Mouse (Mus musculus) bone marrow, adult 2 months (tissue): ENCODE measurements around the gene Hoxb3. TPM values are rescaled to one million over a fixed set of nuclear protein-coding genes. Genes with fewer than 3 reads are reported as not detected.

ENCODE experiments used
- H3K27ac ChIP-seq: fragments of 200-500 bp; 2 replicates; pipeline ENCODE4 v1.5.1; 2012; ENCODE audit warnings: low read depth, mild to moderate bottlenecking, control low read depth, inconsistent platforms, low read length; ENCODE audit not compliant: control insufficient read depth, poor library complexity, insufficient read depth
- H3K4me1 ChIP-seq: fragments of 200-500 bp; 2 replicates; pipeline ENCODE4 v1.6.1; 2011; ENCODE audit warnings: low read length; ENCODE audit not compliant: control insufficient read depth, insufficient read depth
- H3K4me3 ChIP-seq: fragments of 200-500 bp; replicated peaks from 2 replicates; pipeline ENCODE3; 2011; ENCODE audit warnings: mild to moderate bottlenecking, low read depth, low read length, control low read depth; ENCODE audit not compliant: control insufficient read depth
- CTCF ChIP-seq: fragments of 200-500 bp; IDR thresholded peaks from 2 replicates; pipeline ENCODE4 v1.5.1; 2011; ENCODE audit warnings: low read length, control low read depth; ENCODE audit not compliant: control insufficient read depth, insufficient read depth
- POLR2A ChIP-seq: fragments of 200-500 bp; IDR thresholded peaks from 2 replicates; pipeline ENCODE4 v1.6.1; 2011; ENCODE audit warnings: low read depth, mild to moderate bottlenecking, control low read depth, low read length, borderline replicate concordance; ENCODE audit not compliant: control insufficient read depth
- WGBS: fragments of 180-500 bp; shearing (Covaris S2); methylation state at CpG from one replicate; pipeline ENCODE4 v1.1.7; 2018; 5-methylcytosine and 5-hydroxymethylcytosine counted together
- polyA plus RNA-seq: library from polyadenylated mRNA; stranded (reverse); fragments of >200 nt; gene quantifications from 2 replicates; pipeline ENCODE4 v1.2.4, GENCODE M21; 2011; ENCODE audit warnings: low replicate concordance; ENCODE audit not compliant: missing spikeins, insufficient read depth, insufficient read length

Gene Hoxb3
- polyA plus RNA-seq, 1 experiment = 1.0 TPM

GRCm38 (mm10) chr11:96293302-96293921 is 29.7 kb upstream of the Hoxb3 start:
- no peak overlapping the region for H3K4me3 ChIP-seq
- H3K27ac ChIP-seq = no peak overlapping the region
- no peaks in the 10 kb centered on the region for H3K4me1 ChIP-seq
- TF ChIP-seq POLR2A = no peak
- TF ChIP-seq CTCF = no peak
- 1% methylated on average over 22 of the region's 22 CpGs for WGBS

DNA sequence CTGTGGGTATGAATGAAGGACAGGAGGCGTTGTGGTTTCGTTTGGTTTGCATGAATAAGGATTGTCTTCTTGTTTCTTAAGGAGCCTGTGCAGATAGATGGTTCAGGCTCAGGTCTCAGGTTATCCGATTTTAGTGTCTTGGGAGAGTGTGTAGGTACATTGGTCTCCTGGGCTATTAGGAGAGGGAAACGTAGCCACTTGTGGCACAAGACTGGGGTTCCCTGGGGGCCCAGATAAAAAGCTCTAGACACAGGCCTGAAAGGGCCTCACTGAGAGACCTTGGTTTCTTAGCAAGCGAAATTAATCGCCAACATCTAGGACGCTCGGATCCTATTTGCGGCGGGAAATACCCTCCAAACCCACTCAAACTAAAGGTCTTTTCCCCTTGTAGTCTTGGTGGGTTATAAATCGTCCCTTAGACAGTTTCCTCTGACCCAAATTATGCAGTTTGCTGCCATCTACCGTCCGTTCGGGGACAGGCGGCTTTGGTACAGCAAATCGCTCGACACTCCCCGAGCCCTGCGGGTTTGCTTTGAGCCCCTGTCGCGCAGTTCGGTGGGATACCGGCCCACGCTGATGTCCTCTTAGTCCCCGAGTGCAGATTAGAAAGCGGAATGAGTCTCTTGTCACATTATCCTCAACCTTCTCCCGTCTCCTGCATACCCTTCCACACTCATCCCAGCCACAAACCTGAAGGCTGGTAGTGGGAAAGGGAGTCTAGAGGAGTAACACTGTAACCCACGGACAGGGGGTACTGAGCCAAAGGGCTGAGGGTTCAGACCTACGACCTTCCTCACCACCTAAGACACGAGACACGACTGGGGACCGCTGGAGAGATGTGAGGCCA is 28.7 kb upstream of the Hoxb3 start:
- TF ChIP-seq POLR2A = no peak
- peak; percentile 62 for TF ChIP-seq CTCF
- under 1% methylated on average over 32 of the region's 32 CpGs for WGBS
- no peak overlapping the region for H3K27ac ChIP-seq
- no peaks in the 10 kb centered on the region for H3K4me1 ChIP-seq
- H3K4me3 ChIP-seq = no peak overlapping the region

DNA sequence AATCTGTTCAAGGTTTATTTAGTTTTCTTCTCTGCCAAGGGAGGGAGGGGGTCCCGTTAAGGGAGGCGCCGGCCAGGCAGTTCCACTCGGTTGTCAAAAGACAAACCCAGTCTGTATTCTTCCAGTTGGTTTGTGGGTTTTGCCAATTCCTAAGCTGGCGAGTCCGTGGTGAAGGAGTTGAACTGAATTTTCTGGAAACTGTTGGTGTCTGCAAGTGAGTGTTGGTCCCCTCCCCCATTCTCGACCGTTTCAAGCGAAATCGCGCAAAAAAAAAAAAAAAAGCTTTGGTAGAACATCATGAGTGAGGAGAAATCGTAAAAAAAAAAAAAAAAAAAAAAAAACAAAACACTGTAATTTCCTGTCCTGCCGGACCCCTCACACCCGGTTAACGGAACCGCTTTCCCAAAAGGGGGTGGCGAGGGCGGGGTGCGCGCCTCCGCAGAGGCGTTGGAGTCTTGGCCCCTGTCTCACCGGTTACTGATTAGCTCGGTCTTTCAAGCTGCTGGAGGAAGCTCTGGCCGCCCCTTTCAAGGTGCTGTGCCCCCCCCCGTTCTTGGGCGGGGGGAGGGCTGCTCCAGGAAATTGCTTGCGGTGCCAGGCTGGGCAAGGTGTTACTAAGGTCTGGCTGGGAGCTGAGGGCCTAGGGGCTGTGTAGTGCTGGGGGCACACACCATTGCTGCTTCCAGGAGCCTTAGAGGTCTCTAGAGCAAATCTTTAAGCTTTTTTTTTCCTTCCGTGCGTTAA is 27.9 kb upstream of the Hoxb3 start:
- WGBS = under 1% methylated on average over 30 of the region's 30 CpGs
- no peaks in the 10 kb centered on the region for H3K4me1 ChIP-seq
- TF ChIP-seq POLR2A (no peak), CTCF (no peak)
- H3K27ac ChIP-seq = no peak overlapping the region
- no peak overlapping the region for H3K4me3 ChIP-seq

GRCm38 (mm10) chr11:96296997-96297396 is 26.1 kb upstream of the Hoxb3 start:
- Histone ChIP-seq H3K4me3 (no peak overlapping the region), H3K27ac (no peak overlapping the region), H3K4me1 (no peaks in the 10 kb centered on the region)
- TF ChIP-seq CTCF = no peak
- TF ChIP-seq POLR2A = no peak
- WGBS = 69% methylated on average over 2 of the region's 2 CpGs

DNA sequence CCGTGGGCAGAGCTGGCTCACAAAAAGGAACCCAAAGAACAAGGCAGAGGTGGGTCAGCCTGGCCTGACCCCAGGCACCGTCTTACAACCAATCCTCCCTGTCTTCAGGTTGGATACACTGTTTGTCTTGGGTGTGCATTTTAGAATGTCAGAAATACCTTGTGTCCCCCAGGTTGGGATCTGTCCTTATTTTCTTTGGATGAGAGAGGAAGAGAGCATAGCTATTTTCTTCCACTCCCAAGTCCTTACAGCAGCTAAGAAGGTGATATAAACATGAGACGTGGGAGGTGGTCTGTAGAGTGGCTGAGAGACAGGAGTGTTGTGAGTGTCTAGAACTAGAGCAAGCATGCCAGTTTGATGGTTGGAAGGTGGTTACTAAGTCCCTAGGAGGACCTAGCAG is 25.7 kb upstream of the Hoxb3 start:
- TF ChIP-seq POLR2A (no peak), CTCF (no peak)
- Histone ChIP-seq H3K4me3 (no peak overlapping the region), H3K4me1 (no peaks in the 10 kb centered on the region), H3K27ac (no peak overlapping the region)
- WGBS = 68% methylated on average over 3 of the region's 3 CpGs

DNA sequence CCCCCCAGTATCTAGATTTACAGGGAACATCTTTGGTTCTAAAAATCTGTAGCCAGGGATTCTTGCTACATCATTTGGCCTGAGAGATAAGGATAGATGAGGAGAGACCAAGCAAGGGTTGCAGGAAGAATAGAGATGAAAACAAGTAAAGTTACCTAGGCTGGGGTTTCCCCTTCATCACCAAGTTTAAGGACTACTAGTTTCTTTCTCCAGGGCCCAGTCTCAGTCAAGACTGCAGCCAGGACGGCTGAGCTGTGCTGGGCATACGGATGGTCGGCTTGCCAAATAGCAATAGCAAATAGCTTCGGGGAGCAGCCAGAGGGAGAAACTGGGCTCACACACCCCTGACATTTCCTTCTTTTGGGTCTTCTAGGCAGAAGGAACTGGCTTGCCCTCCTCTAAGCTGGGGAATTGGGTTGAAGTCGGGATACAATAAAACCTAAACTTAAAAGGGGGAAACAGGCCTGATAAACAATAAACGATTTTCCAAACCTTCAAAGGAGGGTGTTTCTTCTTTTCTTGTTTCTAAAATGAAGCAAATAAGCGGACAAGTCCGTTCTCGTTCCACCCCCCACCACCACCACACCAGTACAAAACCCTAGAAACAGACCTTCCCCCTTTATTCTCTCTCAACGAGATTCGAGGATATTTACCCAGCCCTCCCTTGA is 25.0 kb upstream of the Hoxb3 start:
- Histone ChIP-seq H3K27ac (no peak overlapping the region), H3K4me3 (no peak overlapping the region), H3K4me1 (no peaks in the 10 kb centered on the region)
- WGBS = 52% methylated on average over 11 of the region's 11 CpGs
- TF ChIP-seq POLR2A = no peak

GRCm38 (mm10) chr11:96298895-96299667 is 24.0 kb upstream of the Hoxb3 start:
- 1% methylated on average over 66 of the region's 66 CpGs for WGBS
- Histone ChIP-seq H3K4me3 (no peak overlapping the region), H3K27ac (no peak overlapping the region), H3K4me1 (no peaks in the 10 kb centered on the region)
- TF ChIP-seq CTCF = no peak
- no peak for TF ChIP-seq POLR2A

DNA sequence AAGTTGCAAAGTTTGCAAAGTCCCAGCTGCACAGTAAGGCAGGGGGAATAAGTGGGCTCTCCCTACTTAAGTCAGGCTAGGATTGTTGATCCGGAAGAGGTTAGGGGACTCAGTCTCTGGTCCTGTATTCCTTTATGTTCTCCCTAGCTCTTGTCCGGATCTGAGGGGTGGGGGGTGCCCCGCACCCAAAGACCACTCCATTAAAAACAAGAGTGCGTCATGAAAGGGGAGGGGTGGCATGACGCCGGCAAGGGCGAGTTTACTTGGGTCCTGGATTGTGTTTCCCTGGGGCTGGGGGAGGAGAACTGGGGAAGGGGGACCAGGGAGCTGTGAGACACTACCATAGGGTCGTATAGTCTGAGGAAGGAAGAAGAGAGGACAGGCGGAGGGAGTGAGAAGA is 23.3 kb upstream of the Hoxb3 start:
- H3K27ac ChIP-seq = no peak overlapping the region
- WGBS = 5% methylated on average over 9 of the region's 9 CpGs
- TF ChIP-seq POLR2A = no peak
- TF ChIP-seq CTCF = no peak
- no peaks in the 10 kb centered on the region for H3K4me1 ChIP-seq
- H3K4me3 ChIP-seq = no peak overlapping the region
